Comparison of ENCODE assay signal across 10 mouse cellular contexts in the genomic region with DNA sequence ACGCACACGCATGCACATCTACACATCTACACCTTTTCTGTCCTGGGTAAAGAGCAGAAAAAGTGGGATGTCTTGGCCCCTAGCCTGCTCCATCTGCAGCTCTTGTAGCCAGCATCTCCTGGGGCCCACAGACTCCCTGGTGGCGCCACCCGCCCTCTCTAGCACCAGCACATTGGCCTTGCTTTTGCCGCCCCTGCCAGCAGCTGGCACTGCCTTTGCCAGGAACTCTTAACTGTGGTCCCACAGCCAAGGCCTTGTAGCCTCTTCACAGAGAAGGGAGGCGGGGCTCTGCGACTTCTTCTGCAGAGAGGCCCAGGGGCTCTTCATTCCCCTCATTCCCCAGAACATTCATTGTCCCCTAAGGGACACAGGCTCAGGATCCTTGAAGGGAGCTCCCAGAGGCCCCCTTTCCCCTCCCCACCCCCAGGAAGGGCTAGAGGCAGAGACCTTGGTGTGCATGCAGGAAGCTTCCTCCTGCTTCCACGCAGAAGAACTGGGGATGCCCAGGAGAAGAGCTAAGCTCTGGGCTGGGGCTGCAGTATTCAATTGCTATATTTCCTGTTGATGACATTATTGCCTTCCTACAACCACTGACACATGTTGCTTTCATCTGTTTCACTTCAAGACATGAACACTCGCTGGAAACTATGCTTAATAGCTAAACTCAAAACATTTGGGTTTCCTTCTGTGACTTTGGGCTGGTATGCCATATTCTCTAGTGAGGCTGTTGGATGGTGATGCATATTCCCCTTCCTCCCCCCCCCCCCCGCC. TPM values are rescaled to one million over a fixed set of nuclear protein-coding genes. Genes with fewer than 3 reads are reported as not detected.
DNase-seq lines count a peak whose midpoint lies in the region; ATAC-seq lines count a peak whose summit lies in the region.
"Had no signal": no experiment of that assay in that cellular context is flagged by ENCODE, and none has a peak within 500 bp of the region (broad histone marks: within the 10 kb centered on the region; RNA-seq: fewer than 3 reads in every experiment).

No protein-coding gene starts in this region.

- no peak overlapping the region for H3K9ac ChIP-seq in embryonic facial prominence, embryonic 13.5 days
- H3K9ac ChIP-seq: limb, embryonic 12.5 days had no signal

- H3K27me3 ChIP-seq in embryonic facial prominence, embryonic 13.5 days = no peaks in the 10 kb centered on the region
- H3K27me3 ChIP-seq: limb, embryonic 12.5 days had no signal

- intact Hi-C loops in heart, postnatal 25 days (cut with DNase I) = no loop called here

- peak overlapping the region; percentile 86 for H3K27ac ChIP-seq in embryonic facial prominence, embryonic 13.5 days
- H3K27ac ChIP-seq: limb, embryonic 12.5 days had no signal

- H3K4me3 ChIP-seq in embryonic facial prominence, embryonic 13.5 days = no peak overlapping the region
- H3K4me3 ChIP-seq: limb, embryonic 12.5 days had no signal

- peak; percentile 31 for DNase-seq in heart, adult 8-10 months (ENCODE audit: low spot score)
- DNase-seq in heart, postnatal 25 days (ENCODE audit: low spot score) = no peak
- peak; percentile 61 for DNase-seq in layer of hippocampus, adult 9-11 months
- no peak for DNase-seq in liver
- DNase-seq in retina, embryonic 14.5 days (ENCODE audit: low spot score) = no peak
- no peak for DNase-seq in urinary bladder, adult 18-20 months (ENCODE audit: low spot score in 2 of 2)

- no peaks in the 10 kb centered on the region for H3K9me3 ChIP-seq in embryonic facial prominence, embryonic 13.5 days
- H3K9me3 ChIP-seq: limb, embryonic 12.5 days had no signal

- no peaks in the 10 kb centered on the region for H3K36me3 ChIP-seq in embryonic facial prominence, embryonic 13.5 days
- H3K36me3 ChIP-seq: G1E; limb, embryonic 12.5 days had no signal

- peaks cover 35% of the 10 kb centered on the region for H3K4me1 ChIP-seq in embryonic facial prominence, embryonic 13.5 days

- WGBS in embryonic facial prominence, embryonic 13.5 days = 59% methylated on average over 9 of the region's 10 CpGs

- ATAC-seq in activated CD4-positive, CD25-positive, alpha-beta regulatory T cell, adult 4 months = peak; percentile 73
- no peak for ATAC-seq in embryonic facial prominence, embryonic 13.5 days (ENCODE audit: insufficient number of reproducible peaks, insufficient read depth, low FRiP score, low TSS enrichment, low read depth)

- H3K4me2 ChIP-seq in embryonic facial prominence, embryonic 13.5 days = 0 out of 2 replicates have a peak overlapping the region, but pooled peaks have one; percentile 3
- H3K4me2 ChIP-seq: limb, embryonic 12.5 days had no signal

RNA-seq across cellular contexts. Expression of gene Axin2, which starts 19.2 kb away (rescaled TPM):
- total RNA-seq in heart, adult 8-10 months (2022) = 1 to 10 TPM; 3.7 to 7.3 (median 4.8) TPM
- total RNA-seq in heart, postnatal 25 days (2021) = 1 to 10 TPM; 5.2 to 6.0 TPM
- 10 to 100 TPM in 1 of 2 experiments, 1 to 10 TPM in 1; 7.7 to 12.7 TPM for polyA plus RNA-seq in activated CD4-positive, CD25-positive, alpha-beta regulatory T cell, adult 4 months (2017; shearing (Covaris generic))
- polyA plus RNA-seq in embryonic facial prominence, embryonic 13.5 days (2015; fragmentation: Nextera tagmentation; extraction: Ambion mirVana) = 17.4 and 25.1 TPM in 2 replicates
- total RNA-seq: G1E had no signal
- polyA plus RNA-seq: G1E had no signal

Comparison
In these comparisons a context has a peak if more than half of its experiments do, and no peak if none do; other contexts are left out.
1. DNase-seq: peak in heart, adult 8-10 months (single experiment) and layer of hippocampus, adult 9-11 months (single experiment); none in heart, postnatal 25 days (single experiment), liver (single experiment), retina, embryonic 14.5 days (single experiment) and urinary bladder, adult 18-20 months (0 of 2).